Mouse (Mus musculus) liver, embryonic 14.5 days (tissue): ENCODE data around the gene Polr2i. TPM values are rescaled to one million over a fixed set of nuclear protein-coding genes. Genes with fewer than 3 reads are reported as not detected.

Source experiments
- ATAC-seq: fragments of 200-750 bp; cut with Nextera tagmentation; 2 replicates; pipeline ENCODE4 v1.8.0; 2017; ENCODE audit warnings: moderate number of reproducible peaks, mild to moderate bottlenecking, moderate library complexity; ENCODE audit not compliant: insufficient read depth
- DNase-seq, 3 experiments: peaks; one replicate each; pipeline ENCODE4 v3.0.0-alpha.2; 2012 to 2013; ENCODE audit warnings: low read depth in 3 of 3, low spot score in 3 of 3
- H3K27ac ChIP-seq: fragments of 300-500 bp; sonication (generic); 2 replicates; pipeline ENCODE4 v1.5.1; 2014; ENCODE audit warnings: moderate library complexity, mild to moderate bottlenecking, control low read depth, inconsistent platforms
- H3K27me3 ChIP-seq: fragments of 300-500 bp; sonication (generic); 2 replicates; pipeline ENCODE4 v1.6.1; 2014; ENCODE audit warnings: mild to moderate bottlenecking, low read length, moderate library complexity; ENCODE audit not compliant: control insufficient read depth, insufficient read depth
- H3K36me3 ChIP-seq: fragments of 300-500 bp; sonication (generic); replicated peaks from 2 replicates; pipeline ENCODE4 v1.6.1; 2014; ENCODE audit warnings: low read depth; ENCODE audit not compliant: control insufficient read depth, insufficient read depth
- H3K4me1 ChIP-seq, 2 experiments: fragments of 200-500 bp in 1 of 2; fragments of 300-500 bp in 1 of 2; sonication (generic) in 1 of 2; replicated peaks; 2 replicates each; pipeline ENCODE4 v1.6.1; 2012 to 2014; ENCODE audit warnings: antibody characterized with exemption in 1 of 2, inconsistent platforms in 1 of 2, low read length in 1 of 2; ENCODE audit not compliant: control insufficient read depth in 2 of 2, insufficient read depth in 2 of 2
- H3K4me2 ChIP-seq: fragments of 300-500 bp; sonication (generic); 2 replicates; pipeline ENCODE4 v1.6.1; 2014; ENCODE audit warnings: low read depth, mild to moderate bottlenecking, control low read depth, moderate library complexity
- H3K4me3 ChIP-seq, 2 experiments: fragments of 200-500 bp in 1 of 2; fragments of 300-500 bp in 1 of 2; sonication (generic) in 1 of 2; 2 replicates each; pipeline ENCODE4 v1.5.1; 2012 to 2014; ENCODE audit warnings: low read depth in 2 of 2, low read length in 2 of 2, mild to moderate bottlenecking in 2 of 2, control low read depth in 1 of 2, inconsistent platforms in 1 of 2, moderate library complexity in 1 of 2; ENCODE audit not compliant: insufficient read depth in 1 of 2
- H3K9ac ChIP-seq: fragments of 300-500 bp; sonication (generic); replicated peaks from 2 replicates; pipeline ENCODE4 v1.6.1; 2014; ENCODE audit warnings: mild to moderate bottlenecking, control low read depth, moderate library complexity
- H3K9me3 ChIP-seq: fragments of 300-500 bp; sonication (generic); 2 replicates; pipeline ENCODE4 v1.6.1; 2016; ENCODE audit warnings: low read length, mixed read lengths; ENCODE audit not compliant: control insufficient read depth
- CTCF ChIP-seq: IDR thresholded peaks from 2 replicates; pipeline ENCODE4 v1.5.1; 2016; ENCODE audit warnings: antibody characterized with exemption, low read depth, control low read depth
- EP300 ChIP-seq: IDR thresholded peaks from 2 replicates; pipeline ENCODE4 v1.6.1; 2016; ENCODE audit warnings: antibody characterized with exemption, low read depth
- WGBS: fragments of 180-500 bp; shearing (Covaris S2); extraction: QIAGEN DNeasy Blood & Tissue Kit; methylation state at CpG from one replicate; pipeline ENCODE4 v1.1.7; 2014; ENCODE audit not compliant: insufficient replicate concordance; 5-methylcytosine and 5-hydroxymethylcytosine counted together
- polyA plus RNA-seq, 2 experiments: library from polyadenylated mRNA; depleted of rRNA in 1 of 2; stranded (reverse) in 1 of 2; unstranded in 1 of 2; fragments of >200 nt; fragmentation: Nextera tagmentation in 1 of 2; extraction: Ambion mirVana in 1 of 2; gene quantifications; 2 replicates each; pipeline versions ENCODE4 v1.2.1 to v1.2.3; 2012 to 2014

Gene Polr2i
- polyA plus RNA-seq, 2 experiments = 61.1 to 71.8 TPM

DNA sequence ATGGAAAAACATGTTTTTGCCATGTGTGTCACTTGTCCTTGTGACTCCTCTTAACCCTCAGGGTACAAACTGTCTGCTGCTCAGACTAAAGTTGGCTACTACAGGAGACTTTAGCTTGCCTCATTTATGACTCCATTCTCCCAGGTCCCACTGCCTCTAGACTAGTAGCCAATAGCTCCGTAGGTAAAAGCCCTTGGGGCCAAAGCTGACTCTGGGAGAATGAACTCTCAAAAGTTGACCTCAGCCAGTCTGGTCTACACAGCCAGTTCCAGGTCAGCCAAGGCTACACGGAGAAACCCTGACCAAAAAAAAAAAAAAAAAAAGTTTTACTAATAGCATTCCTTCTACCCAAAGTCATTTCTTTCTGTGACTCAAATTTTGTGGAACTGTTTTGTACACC lies 47.2 kb downstream of the Polr2i start:
- Histone ChIP-seq H3K4me3 (peak overlapping the region in 1 of 2 experiments; percentile 78; a peak in 3 of 4 replicates), H3K27ac (no peak overlapping the region), H3K4me2 (peak overlapping the region; percentile 85), H3K9me3 (no peaks in the 10 kb centered on the region), H3K36me3 (no peaks in the 10 kb centered on the region), H3K9ac (peak overlapping the region; percentile 16), H3K27me3 (no peaks in the 10 kb centered on the region), H3K4me1 (peaks cover 2 to 10% of the 10 kb centered on the region in 2 experiments; a peak in 3 of 4 replicates)
- TF ChIP-seq EP300 = no peak
- no peak for TF ChIP-seq CTCF
- DNase-seq (no peak), ATAC-seq (no peak)
- WGBS = 58% methylated on average over 2 of the region's 2 CpGs

GRCm38 (mm10) chr7:30279536-30279935 lies 47.8 kb downstream of the Polr2i start:
- Histone ChIP-seq H3K27ac (peak overlapping the region; percentile 93), H3K36me3 (no peaks in the 10 kb centered on the region), H3K4me2 (peak overlapping the region; percentile 85), H3K4me1 (peaks cover 2 to 10% of the 10 kb centered on the region in 2 experiments; a peak in 3 of 4 replicates), H3K4me3 (peak overlapping the region; percentile 78 to 89), H3K9me3 (no peaks in the 10 kb centered on the region), H3K9ac (peak overlapping the region; percentile 85), H3K27me3 (no peaks in the 10 kb centered on the region)
- peak; percentile 42; the same call in 1 of the 2 replicates for ATAC-seq
- 0% methylated on average over 6 of the region's 6 CpGs for WGBS
- peak in 1 of 3 experiments; percentile 49 for DNase-seq
- TF ChIP-seq CTCF (no peak), EP300 (no peak)

DNA sequence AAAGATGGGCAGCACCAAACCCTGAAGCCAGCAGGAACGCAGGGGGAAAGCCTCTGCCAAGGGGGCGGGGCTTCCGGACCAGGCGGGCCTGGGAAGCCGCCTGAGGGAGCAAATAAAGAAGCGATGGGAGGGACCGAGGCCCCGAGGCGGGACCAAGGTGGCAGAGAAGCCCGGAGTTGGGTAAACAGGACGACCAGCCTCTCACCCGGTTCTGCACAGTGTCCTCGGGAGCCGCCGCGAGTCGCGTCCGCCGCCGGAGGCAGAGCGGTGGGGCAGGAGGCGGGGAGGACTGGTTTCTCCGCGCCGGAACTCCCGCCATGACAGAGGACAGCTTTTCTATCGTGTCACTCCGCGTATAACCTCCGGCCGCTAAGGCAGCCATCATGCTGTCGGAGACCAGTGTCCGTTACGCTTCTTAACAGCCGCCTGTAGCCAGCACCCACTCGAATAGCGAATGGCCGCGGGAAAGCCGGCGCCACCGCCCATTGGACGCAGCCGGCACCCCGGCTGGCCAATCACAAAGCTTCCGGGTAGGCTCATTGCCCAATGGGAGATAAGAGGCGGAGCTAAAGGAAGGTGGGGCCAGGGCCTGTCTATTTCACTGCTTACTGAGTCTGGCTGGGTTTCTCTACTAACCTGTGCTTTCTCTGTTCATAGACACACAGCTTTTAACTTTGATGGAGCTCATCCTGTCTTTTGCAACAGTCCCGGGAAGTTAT lies 48.4 kb downstream of the Polr2i start, which contains the start of the genes Thap8 and Wdr62:
TSS of gene Thap8 (plus strand) at position 144 of the 719 bp plus-strand sequence.
TSS of gene Wdr62 (minus strand) at position 469 of the 719 bp plus-strand sequence.
- H3K9ac ChIP-seq = peak within 1 kb of the TSS; percentile 85
- peak within 1 kb of the TSS; percentile 78 to 89 for H3K4me3 ChIP-seq
- no peaks in the 10 kb centered on the region for H3K27me3 ChIP-seq
- under 1% methylated on average over 49 of the region's 49 CpGs for WGBS
- DNase-seq (peak; percentile 90 to 94 (median 92)), ATAC-seq (peak; percentile 90)
- H3K4me2 ChIP-seq = peak within 1 kb of the TSS; percentile 85
- peak within 1 kb of the TSS; percentile 93 for H3K27ac ChIP-seq
- no peaks in the 10 kb centered on the region for H3K36me3 ChIP-seq
- H3K4me1 ChIP-seq = peaks cover 2 to 10% of the 10 kb centered on the region in 2 experiments; a peak in 3 of 4 replicates
- no peaks in the 10 kb centered on the region for H3K9me3 ChIP-seq
- peak; percentile 23; the same call in 1 of the 2 replicates for TF ChIP-seq EP300
- TF ChIP-seq CTCF = 0 out of 2 replicates have a peak, but pooled peaks have one; percentile 21

DNA sequence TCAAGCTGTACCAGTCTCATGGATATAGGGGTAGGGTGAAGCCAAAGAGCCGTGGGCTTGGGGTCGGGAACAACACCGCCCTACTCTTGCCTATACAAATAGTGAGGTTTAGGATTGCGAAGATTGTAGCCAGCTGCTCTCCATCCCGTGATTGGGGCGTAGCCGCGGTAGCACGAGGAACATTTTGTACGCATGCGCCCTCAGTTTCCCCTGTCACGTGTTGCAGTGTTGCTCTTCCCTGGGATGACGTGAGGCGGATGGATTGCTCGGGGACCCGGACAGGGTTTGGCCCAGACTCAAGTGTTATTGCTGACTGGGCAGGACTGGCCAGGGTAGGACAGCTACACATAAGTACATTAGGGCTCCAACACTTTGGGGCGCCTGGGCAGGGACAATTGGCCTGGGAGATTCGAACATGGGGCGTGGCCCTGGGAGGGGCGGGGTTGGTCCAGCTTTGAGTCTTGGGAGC lies 49.0 kb downstream of the Polr2i start:
- H3K4me1 ChIP-seq = peaks cover 2 to 10% of the 10 kb centered on the region in 2 experiments; a peak in 3 of 4 replicates
- no peaks in the 10 kb centered on the region for H3K27me3 ChIP-seq
- H3K4me3 ChIP-seq = peak overlapping the region; percentile 74 to 78
- WGBS = under 1% methylated on average over 20 of the region's 20 CpGs
- peak overlapping the region; percentile 20; the same call in 1 of the 2 replicates for H3K9ac ChIP-seq
- no peaks in the 10 kb centered on the region for H3K36me3 ChIP-seq
- no peaks in the 10 kb centered on the region for H3K9me3 ChIP-seq
- TF ChIP-seq CTCF = no peak
- TF ChIP-seq EP300 = no peak
- H3K4me2 ChIP-seq = peak overlapping the region; percentile 85
- DNase-seq (peak; percentile 64 to 78 (median 71)), ATAC-seq (peak; percentile 58)
- peak overlapping the region; percentile 93 for H3K27ac ChIP-seq

GRCm38 (mm10) chr7:30281522-30281921 lies 49.8 kb downstream of the Polr2i start:
- no peak overlapping the region for H3K27ac ChIP-seq
- H3K27me3 ChIP-seq = no peaks in the 10 kb centered on the region
- TF ChIP-seq CTCF = no peak
- no peak for TF ChIP-seq EP300
- peaks cover 2 to 10% of the 10 kb centered on the region in 2 experiments; a peak in 3 of 4 replicates for H3K4me1 ChIP-seq
- H3K36me3 ChIP-seq = no peaks in the 10 kb centered on the region
- WGBS = 67% methylated on average over 4 of the region's 4 CpGs
- DNase-seq = no peak
- no peak overlapping the region for H3K4me3 ChIP-seq
- no peaks in the 10 kb centered on the region for H3K9me3 ChIP-seq
- no peak for ATAC-seq
- H3K4me2 ChIP-seq = peak overlapping the region; percentile 85
- no peak overlapping the region for H3K9ac ChIP-seq
